Mouse (Mus musculus) frontal cortex, adult 2 months (tissue): ENCODE measurements around the gene Rsu1. TPM values are rescaled to one million over a fixed set of nuclear protein-coding genes. Genes with fewer than 3 reads are reported as not detected.

Source experiments
- DNase-seq, 2 experiments: peaks; one replicate each; pipeline ENCODE4 v3.0.0; 2022; ENCODE audit warnings: low spot score in 1 of 2; ENCODE audit errors: extremely low spot score in 1 of 2
- polyA plus RNA-seq: library from polyadenylated mRNA; depleted of rRNA; stranded (reverse); fragments of >200 nt; gene quantifications from 2 replicates; pipeline ENCODE4 v1.2.3, GENCODE M21; 2012; rRNA removed

Rsu1 gene
- polyA plus RNA-seq, 1 experiment, result 46.5 TPM

GRCm38 (mm10) chr2:13080476-13080875, 190.7 kb downstream of the Rsu1 start:
- no peak for DNase-seq

GRCm38 (mm10) chr2:13072243-13072642, 199.0 kb downstream of the Rsu1 start:
- peak; percentile 28 to 58 for DNase-seq

GRCm38 (mm10) chr2:13060426-13061170, 210.6 kb downstream of the Rsu1 start:
- peak; percentile 74 to 79 for DNase-seq

GRCm38 (mm10) chr2:13048649-13049048, 222.6 kb downstream of the Rsu1 start:
- no peak for DNase-seq

DNA sequence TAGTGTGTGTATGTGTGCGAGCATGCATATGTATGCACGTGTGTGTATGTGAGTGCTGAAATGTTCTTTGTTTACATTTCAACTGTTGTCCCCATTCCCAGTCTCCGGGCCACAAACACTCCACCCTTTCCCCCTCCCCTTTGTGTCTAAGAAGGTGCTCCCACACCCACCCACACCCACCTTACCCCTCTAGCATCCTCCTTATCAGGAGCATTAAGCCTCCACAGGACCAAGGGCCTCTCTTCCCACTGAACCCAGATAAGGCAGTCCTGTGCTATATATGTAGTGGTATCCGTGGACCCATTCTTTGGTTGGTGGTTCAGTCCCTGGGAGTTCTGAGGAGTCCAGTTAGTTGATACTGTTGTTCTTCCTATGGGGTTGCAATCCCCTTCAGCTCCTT, 226.7 kb downstream of the Rsu1 start:
- DNase-seq, result no peak

DNA sequence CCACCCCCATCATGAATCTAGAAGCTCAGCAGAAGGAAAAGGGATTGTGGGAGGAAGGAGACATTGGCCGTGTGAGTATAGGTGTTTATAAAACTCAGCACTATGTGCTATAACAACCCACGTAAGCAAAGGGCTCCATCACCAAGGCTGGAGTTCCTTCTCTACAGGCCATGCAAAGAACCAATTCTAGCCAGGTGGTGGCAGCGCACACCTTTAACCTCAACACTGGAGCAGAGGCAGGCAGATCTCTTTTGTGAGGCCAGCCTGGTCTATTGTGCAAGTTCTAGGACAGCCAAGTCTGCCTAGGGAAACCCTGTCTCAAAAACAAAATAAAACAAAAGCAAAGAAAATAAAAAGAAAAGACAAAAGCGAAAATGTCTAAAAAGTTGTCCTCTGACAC, 231.4 kb downstream of the Rsu1 start:
- no peak for DNase-seq

DNA sequence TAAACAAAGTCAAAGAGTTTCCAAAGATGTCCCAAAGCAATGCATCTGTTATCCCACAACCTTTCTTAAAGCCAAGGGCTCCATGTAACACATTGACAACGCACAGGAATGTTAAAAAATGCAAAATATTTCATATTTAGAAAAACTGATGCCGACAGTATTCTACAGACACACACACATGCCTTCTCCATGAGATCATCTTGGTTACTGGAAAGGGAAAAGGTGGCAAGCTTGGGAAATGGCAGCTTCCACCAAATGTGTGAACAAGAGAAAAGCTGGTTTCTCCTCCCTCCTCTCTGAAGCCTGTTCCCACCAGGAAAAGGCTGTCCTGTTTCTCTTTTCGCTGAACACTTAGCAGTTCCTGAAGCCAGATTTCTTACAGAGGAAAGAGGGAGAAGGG, 232.4 kb downstream of the Rsu1 start:
- peak in 1 of 2 experiments; percentile 27 for DNase-seq

Other genes starting within 250 kb of the Rsu1 start
- 0.42 TPM in 2 replicates for gene Cubn, start 220.4 kb upstream of the Rsu1 start, polyA plus RNA-seq